Mouse (Mus musculus) olfactory bulb, adult 2 months (tissue): ENCODE measurements around the gene Dock11. TPM values are rescaled to one million over a fixed set of nuclear protein-coding genes. Genes with fewer than 3 reads are reported as not detected.

Source experiments
- H3K27ac ChIP-seq: fragments of 200-500 bp; 2 replicates; pipeline ENCODE4 v1.5.1; 2012; ENCODE audit warnings: low read depth, low read length; ENCODE audit not compliant: insufficient read depth
- H3K4me1 ChIP-seq: fragments of 200-500 bp; 2 replicates; pipeline ENCODE4 v1.6.1; 2012; ENCODE audit warnings: low read length; ENCODE audit not compliant: control insufficient read depth, insufficient read depth
- H3K4me3 ChIP-seq: fragments of 200-500 bp; 2 replicates; pipeline ENCODE4 v1.5.1; 2012; ENCODE audit warnings: mild to moderate bottlenecking, low read depth, low read length, moderate library complexity; ENCODE audit not compliant: insufficient read depth
- CTCF ChIP-seq: fragments of 200-500 bp; IDR thresholded peaks from 2 replicates; pipeline ENCODE4 v1.5.1; 2012; ENCODE audit warnings: low read depth, mild to moderate bottlenecking, low read length, moderate library complexity; ENCODE audit not compliant: insufficient read depth
- POLR2A ChIP-seq: fragments of 200-500 bp; IDR thresholded peaks from 2 replicates; pipeline ENCODE4 v1.6.1; 2012; ENCODE audit warnings: mild to moderate bottlenecking, low read depth, low read length, moderate library complexity; ENCODE audit not compliant: insufficient read depth
- whole genome bisulfite sequencing: fragments of 180-500 bp; shearing (Covaris S2); methylation state at CpG from one replicate; pipeline ENCODE4 v1.1.7; 2018; 5-methylcytosine and 5-hydroxymethylcytosine counted together
- polyA plus RNA-seq: library from polyadenylated mRNA; stranded (reverse); fragments of >200 nt; gene quantifications from 2 replicates; pipeline ENCODE4 v1.2.4, GENCODE M21; 2012; ENCODE audit warnings: low replicate concordance; ENCODE audit not compliant: missing spikeins, insufficient read depth, insufficient read length

The Dock11 gene
- polyA plus RNA-seq, result 45.5 TPM in 1 of 2 replicates, not detected in the other

GRCm38 (mm10) chrX:35888087-35888895, at the start of gene Dock11:
Gene Dock11 (plus strand): TSS chrX:35888832.
- H3K27ac ChIP-seq, result peak within 1 kb of the TSS; percentile 13; the same call in 1 of the 2 replicates
- H3K4me3 ChIP-seq, result peak within 1 kb of the TSS; percentile 72
- WGBS, result 24% methylated on average over 37 of the region's 38 CpGs
- peaks cover 4% of the 10 kb centered on the region; the same call in 1 of the 2 replicates for H3K4me1 ChIP-seq
- TF ChIP-seq CTCF, result no peak
- TF ChIP-seq POLR2A, result no peak

DNA sequence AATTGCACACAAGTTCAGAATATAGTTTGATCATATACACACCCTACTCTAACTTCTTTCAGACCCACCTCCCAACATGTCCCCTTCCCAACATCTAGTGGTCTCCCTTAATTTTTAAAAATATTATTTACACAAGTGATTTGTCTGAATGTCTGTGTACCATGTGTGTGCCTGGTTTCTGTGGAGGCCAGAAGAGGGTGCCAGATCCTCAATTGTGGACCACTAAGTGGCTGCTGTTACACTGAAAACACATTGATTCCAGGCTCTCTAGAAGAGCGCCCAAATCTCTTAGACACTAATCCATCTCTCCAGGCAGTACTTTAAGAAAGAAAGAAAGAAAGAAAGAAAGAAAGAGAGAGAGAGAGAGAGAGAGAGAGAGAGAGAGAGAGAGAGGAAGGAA, 8.9 kb upstream of the Dock11 start:
- TF ChIP-seq CTCF (no peak), POLR2A (no peak)
- 47% methylated on average over 1 of the region's 1 CpGs for WGBS
- H3K4me1 ChIP-seq, result no peaks in the 10 kb centered on the region
- H3K4me3 ChIP-seq, result no peak overlapping the region
- H3K27ac ChIP-seq, result no peak overlapping the region

- peak overlapping the region; percentile 13; the same call in 1 of the 2 replicates for H3K27ac ChIP-seq
- H3K4me1 ChIP-seq, result peaks cover 4% of the 10 kb centered on the region; the same call in 1 of the 2 replicates
- H3K4me3 ChIP-seq, result peak overlapping the region; percentile 72
- TF ChIP-seq CTCF (no peak), POLR2A (no peak)
- WGBS, result 5% methylated on average over 51 of the region's 58 CpGs
Measured at GRCm38 (mm10) chrX:35888945-35889799, 540 bp downstream of the Dock11 start.

DNA sequence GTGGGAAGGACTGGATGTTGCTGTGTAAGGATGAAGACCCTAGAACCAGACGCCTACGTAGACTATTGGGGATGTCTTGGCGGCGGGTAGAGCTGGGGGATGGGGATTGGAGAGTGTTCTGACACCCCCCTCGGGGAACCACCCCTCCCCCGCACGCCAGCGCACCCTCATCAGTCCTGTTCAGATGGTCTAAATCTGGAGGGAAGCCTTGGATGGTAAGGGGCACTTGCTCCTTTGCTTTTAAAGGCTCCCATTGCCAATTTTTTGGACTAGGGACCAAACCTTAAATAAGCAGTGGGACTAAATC, 1.1 kb downstream of the Dock11 start:
- 17% methylated on average over 8 of the region's 8 CpGs for WGBS
- peak overlapping the region; percentile 72 for H3K4me3 ChIP-seq
- H3K4me1 ChIP-seq, result peaks cover 4% of the 10 kb centered on the region; the same call in 1 of the 2 replicates
- H3K27ac ChIP-seq, result 0 out of 2 replicates have a peak overlapping the region, but pooled peaks have one; percentile 13
- TF ChIP-seq POLR2A (no peak), CTCF (no peak)

GRCm38 (mm10) chrX:35891534-35892125, 3.0 kb downstream of the Dock11 start:
- no peak overlapping the region for H3K27ac ChIP-seq
- 44% methylated on average over 5 of the region's 5 CpGs for WGBS
- H3K4me3 ChIP-seq, result no peak overlapping the region
- no peak for TF ChIP-seq POLR2A
- H3K4me1 ChIP-seq, result peaks cover 4% of the 10 kb centered on the region; the same call in 1 of the 2 replicates

DNA sequence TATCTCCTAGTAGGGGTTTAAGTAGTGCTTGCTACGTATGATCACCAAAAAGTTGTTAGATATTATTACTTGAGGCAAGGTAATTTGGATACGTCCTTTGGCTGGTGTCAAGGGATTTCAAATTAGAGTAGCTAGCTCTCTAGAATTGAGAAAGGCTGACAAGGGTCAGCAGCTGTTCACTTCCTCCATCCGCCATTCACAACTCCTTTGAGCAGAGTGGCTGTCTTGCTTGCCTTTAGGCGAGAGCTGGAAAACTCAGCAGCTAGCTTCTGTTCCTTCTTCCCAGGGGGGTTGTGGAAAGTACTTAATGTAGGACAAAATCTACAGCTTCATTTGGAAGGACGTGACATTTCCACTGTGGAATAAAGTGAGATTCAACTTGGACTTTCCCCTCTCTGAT, 3.7 kb downstream of the Dock11 start:
- 76% methylated on average over 5 of the region's 5 CpGs for WGBS
- no peak overlapping the region for H3K4me3 ChIP-seq
- H3K4me1 ChIP-seq, result peaks cover 4% of the 10 kb centered on the region; the same call in 1 of the 2 replicates
- TF ChIP-seq POLR2A, result no peak
- no peak overlapping the region for H3K27ac ChIP-seq

GRCm38 (mm10) chrX:35897648-35898500, 9.2 kb downstream of the Dock11 start:
- TF ChIP-seq CTCF (no peak), POLR2A (no peak)
- no peak overlapping the region for H3K4me3 ChIP-seq
- H3K4me1 ChIP-seq, result no peaks in the 10 kb centered on the region
- WGBS, result 73% methylated on average over 11 of the region's 11 CpGs
- no peak overlapping the region for H3K27ac ChIP-seq

GRCm38 (mm10) chrX:35898501-35898766, 9.8 kb downstream of the Dock11 start:
- Histone ChIP-seq H3K4me3 (no peak overlapping the region), H3K4me1 (no peaks in the 10 kb centered on the region), H3K27ac (no peak overlapping the region)
- TF ChIP-seq POLR2A (no peak), CTCF (no peak)
- WGBS, result 97% methylated on average over 2 of the region's 2 CpGs

- H3K27ac ChIP-seq, result no peak overlapping the region
- H3K4me1 ChIP-seq, result no peaks in the 10 kb centered on the region
- no peak overlapping the region for H3K4me3 ChIP-seq
- 73% methylated on average over 7 of the region's 7 CpGs for WGBS
- no peak for TF ChIP-seq CTCF
- TF ChIP-seq POLR2A, result no peak
Measured at GRCm38 (mm10) chrX:35904352-35904751, 15.7 kb downstream of the Dock11 start.
